Mouse (Mus musculus) CH12.LX (cell line): ENCODE data around the gene Anks1. TPM values are rescaled to one million over a fixed set of nuclear protein-coding genes. Genes with fewer than 3 reads are reported as not detected.

Experiments
- DNase-seq: peaks from one replicate; pipeline ENCODE4 v3.0.0-alpha.2; 2013; ENCODE audit errors: extremely low read depth
- H3K27ac ChIP-seq: 2 replicates; pipeline ENCODE4 v1.5.1; 2012; ENCODE audit warnings: low read depth, mild to moderate bottlenecking, control low read depth, moderate library complexity; ENCODE audit not compliant: insufficient read depth
- H3K27me3 ChIP-seq: replicated peaks from 2 replicates; pipeline ENCODE3; 2012; ENCODE audit warnings: inconsistent platforms
- H3K36me3 ChIP-seq, 2 experiments: replicated peaks in 1 of 2; 2 replicates each; pipeline versions ENCODE3 to v1.6.1; 2012; ENCODE audit warnings: inconsistent platforms in 1 of 2, low read length in 1 of 2, mild to moderate bottlenecking in 1 of 2, mixed read lengths in 1 of 2, moderate library complexity in 1 of 2; ENCODE audit not compliant: control insufficient read depth in 1 of 2, insufficient read depth in 1 of 2
- H3K4me1 ChIP-seq, 2 experiments: 2 replicates each; pipeline ENCODE4 v1.6.1; 2012; ENCODE audit warnings: inconsistent platforms in 1 of 2, moderate library complexity in 1 of 2; ENCODE audit not compliant: insufficient read depth in 2 of 2, control insufficient read depth in 1 of 2
- H3K4me2 ChIP-seq: 2 replicates; pipeline ENCODE4 v1.6.1; 2012; ENCODE audit warnings: low read depth, mild to moderate bottlenecking, control low read depth; ENCODE audit not compliant: poor library complexity, insufficient read depth, severe bottlenecking
- H3K4me3 ChIP-seq, 3 experiments: fragments of 150-350 bp in 1 of 3; sonication (generic) in 1 of 3; replicated peaks in 1 of 3; 2 replicates each; pipeline versions ENCODE3 to v1.5.1; 2011 to 2012; ENCODE audit warnings: low read depth in 2 of 3, low read length in 2 of 3, mild to moderate bottlenecking in 2 of 3, moderate library complexity in 2 of 3, control low read depth in 1 of 3, improper control_type of control experiment in 1 of 3, inconsistent platforms in 1 of 3, mixed read lengths in 1 of 3; ENCODE audit not compliant: poor library complexity in 1 of 3
- H3K79me2 ChIP-seq: replicated peaks from 2 replicates; pipeline ENCODE4 v1.6.1; 2012; ENCODE audit warnings: mild to moderate bottlenecking, moderate library complexity; ENCODE audit not compliant: control insufficient read depth, poor library complexity, insufficient read depth, severe bottlenecking; ENCODE audit errors: extremely low read depth
- H3K9ac ChIP-seq: 2 replicates; pipeline ENCODE4 v1.6.1; 2012; ENCODE audit warnings: low read depth, mild to moderate bottlenecking, control low read depth, moderate library complexity; ENCODE audit not compliant: insufficient read depth
- H3K9me3 ChIP-seq: replicated peaks from 2 replicates; pipeline ENCODE3; 2012; ENCODE audit warnings: low read length, inconsistent platforms, mixed read lengths
- BHLHE40 ChIP-seq: IDR thresholded peaks from 2 replicates; pipeline ENCODE4 v1.6.1; 2011; ENCODE audit warnings: mild to moderate bottlenecking, low read depth, low read length, improper control_type of control experiment
- CHD1 ChIP-seq: IDR thresholded peaks from 2 replicates; pipeline ENCODE4 v1.6.1; 2012; ENCODE audit warnings: low read depth, low read length, improper control_type of control experiment, inconsistent platforms
- CHD2 ChIP-seq: IDR thresholded peaks from 2 replicates; pipeline ENCODE4 v1.6.1; 2011; ENCODE audit warnings: low read length, improper control_type of control experiment
- CTCF ChIP-seq, 2 experiments: IDR thresholded peaks in 1 of 2; conservative IDR thresholded peaks in 1 of 2; 2 replicates each; pipeline ENCODE4 v1.5.1; 2011 to 2012; ENCODE audit warnings: low read depth in 2 of 2, low read length in 2 of 2, improper control_type of control experiment in 1 of 2, inconsistent platforms in 1 of 2, mild to moderate bottlenecking in 1 of 2, moderate library complexity in 1 of 2
- E2F4 ChIP-seq: IDR thresholded peaks from 2 replicates; pipeline ENCODE4 v1.6.1; 2011; ENCODE audit warnings: low read depth, low read length, improper control_type of control experiment; ENCODE audit not compliant: insufficient replicate concordance
- ELF1 ChIP-seq: IDR thresholded peaks from 2 replicates; pipeline ENCODE4 v1.6.1; 2014; ENCODE audit warnings: low read depth, mild to moderate bottlenecking, inconsistent platforms, low read length, improper control_type of control experiment
- HCFC1 ChIP-seq: IDR thresholded peaks from 2 replicates; pipeline ENCODE4 v1.6.1; 2012; ENCODE audit warnings: low read depth, mild to moderate bottlenecking, inconsistent platforms, low read length, improper control_type of control experiment
- IRF4 ChIP-seq: IDR thresholded peaks from 2 replicates; pipeline ENCODE4 v1.6.1; 2014; ENCODE audit warnings: low read depth, mild to moderate bottlenecking, inconsistent platforms, low read length, improper control_type of control experiment
- JUND ChIP-seq: conservative IDR thresholded peaks from 2 replicates; pipeline ENCODE4 v1.6.1; 2011; ENCODE audit warnings: low read depth, low read length, improper control_type of control experiment
- KAT2A ChIP-seq: IDR thresholded peaks from 2 replicates; pipeline ENCODE4 v1.6.1; 2012; ENCODE audit warnings: low read length, improper control_type of control experiment, inconsistent platforms; ENCODE audit not compliant: insufficient replicate concordance
- MAZ ChIP-seq: IDR thresholded peaks from 2 replicates; pipeline ENCODE4 v1.6.1; 2012; ENCODE audit warnings: low read depth, mild to moderate bottlenecking, inconsistent platforms, low read length, improper control_type of control experiment, moderate library complexity
- MEF2A ChIP-seq: IDR thresholded peaks from 2 replicates; pipeline ENCODE4 v1.6.1; 2014; ENCODE audit warnings: low read depth, mild to moderate bottlenecking, inconsistent platforms, low read length, improper control_type of control experiment, borderline replicate concordance
- MYC ChIP-seq: IDR thresholded peaks from 2 replicates; pipeline ENCODE4 v1.6.1; 2011; ENCODE audit warnings: low read depth, mild to moderate bottlenecking, improper control_type of control experiment, low read length
- NELFE ChIP-seq: IDR thresholded peaks from 2 replicates; pipeline ENCODE4 v1.6.1; 2011; ENCODE audit warnings: low read depth, low read length, improper control_type of control experiment
- NRF1 ChIP-seq: IDR thresholded peaks from 2 replicates; pipeline ENCODE4 v1.6.1; 2014; ENCODE audit warnings: low read depth, mild to moderate bottlenecking, inconsistent platforms, low read length, improper control_type of control experiment, moderate library complexity
- PAX5 ChIP-seq: IDR thresholded peaks from 2 replicates; pipeline ENCODE4 v1.6.1; 2012; ENCODE audit warnings: low read length, inconsistent platforms, mixed read lengths
- RAD21 ChIP-seq: IDR thresholded peaks from 2 replicates; pipeline ENCODE4 v1.6.1; 2011; ENCODE audit warnings: low read depth, mild to moderate bottlenecking, low read length, improper control_type of control experiment, moderate library complexity
- RCOR1 ChIP-seq: conservative IDR thresholded peaks from 2 replicates; pipeline ENCODE4 v1.6.1; 2012; ENCODE audit warnings: low read depth, mild to moderate bottlenecking, inconsistent platforms, low read length, improper control_type of control experiment
- SIN3A ChIP-seq: IDR thresholded peaks from 2 replicates; pipeline ENCODE4 v1.6.1; 2012; ENCODE audit warnings: low read length, improper control_type of control experiment, inconsistent platforms
- TBP ChIP-seq: conservative IDR thresholded peaks from 2 replicates; pipeline ENCODE4 v1.6.1; 2011; ENCODE audit warnings: low read depth, low read length, improper control_type of control experiment
- ZC3H11A ChIP-seq: IDR thresholded peaks from 2 replicates; pipeline ENCODE4 v1.6.1; 2012; ENCODE audit warnings: low read depth, mild to moderate bottlenecking, inconsistent platforms, low read length, improper control_type of control experiment
- ZKSCAN1 ChIP-seq: IDR thresholded peaks from 2 replicates; pipeline ENCODE4 v1.6.1; 2012; ENCODE audit warnings: low read depth, inconsistent platforms, low read length, improper control_type of control experiment, borderline replicate concordance
- ZNF384 ChIP-seq: IDR thresholded peaks from 2 replicates; pipeline ENCODE4 v1.6.1; 2012; ENCODE audit warnings: low read depth, low read length, improper control_type of control experiment, inconsistent platforms
- dilution Hi-C: fragments of 300-500 bp; cut with MboI; formaldehyde crosslinking; loops from 2 replicates; pipeline ENCODE4 v1.14.3; 2020; ENCODE audit warnings: low sequenced_read_pairs; ENCODE audit not compliant: extremely low pct_unique_long_range_greater_than_20kb, extremely low pct_ligation_motif_present
- in situ Hi-C: fragments of 300-500 bp; cut with MboI; formaldehyde crosslinking; loops from 3 replicates; pipeline ENCODE4 v1.14.3; 2019; ENCODE audit warnings: low sequenced_read_pairs, low pct_ligation_motif_present, low pct_unique_long_range_greater_than_20kb, mixed read lengths
- polyA plus RNA-seq: library from polyadenylated mRNA; unstranded; fragments of >175 nt; gene quantifications from 2 replicates; pipeline ENCODE4 v1.2.1, GENCODE M21; 2012; ENCODE audit warnings: low read depth; ENCODE audit not compliant: insufficient read length
- total RNA-seq, 2 experiments: library from RNA; depleted of rRNA; stranded (reverse); fragments of 300-350 nt in 1 of 2; fragments of >200 nt in 1 of 2; gene quantifications; 2 replicates each; pipeline ENCODE4 v1.2.3; 2012 to 2014

Gene Anks1
- total and polyA plus RNA-seq, 3 experiments: 5.8 to 9.3 (median 9.0) TPM

DNA sequence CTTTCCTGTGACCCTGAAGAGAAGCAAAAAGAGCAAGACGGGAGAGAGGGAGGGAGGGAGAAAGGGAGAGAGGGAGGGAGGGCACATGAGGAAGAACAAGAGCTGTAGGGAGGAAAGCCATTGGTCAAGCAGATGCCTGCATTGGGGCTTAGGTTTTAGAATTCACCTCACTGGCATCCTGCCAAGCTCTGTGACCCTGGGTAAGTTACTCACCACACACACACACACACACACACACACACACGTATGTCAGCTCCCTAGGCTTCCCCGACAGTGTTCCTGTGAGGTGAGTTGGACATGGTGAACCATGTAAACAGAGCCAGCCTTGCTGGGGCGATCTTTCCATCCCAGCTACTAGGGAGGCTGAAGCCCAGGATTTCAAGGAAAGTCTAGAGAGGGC is 55.5 kb downstream of the Anks1 start:
- Histone ChIP-seq H3K27ac (no peak overlapping the region), H3K27me3 (no peaks in the 10 kb centered on the region), H3K9ac (no peak overlapping the region), H3K4me1 (peaks cover 0 to 6% of the 10 kb centered on the region in 2 experiments; a peak in 2 of 4 replicates), H3K4me2 (no peak overlapping the region)
- DNase-seq: no peak
- in situ Hi-C loops: no loop called here
- TF ChIP-seq MYC: no peak
- TF ChIP-seq CHD1: no peak
- no peak for TF ChIP-seq SIN3A
- no peak for TF ChIP-seq RCOR1
- no peak for TF ChIP-seq ELF1
- TF ChIP-seq BHLHE40: no peak
- TF ChIP-seq, all 38 proteins: peak for 0
- Histone ChIP-seq H3K36me3 (peaks cover 0 to 5% of the 10 kb centered on the region in 2 experiments), H3K79me2 (no peaks in the 10 kb centered on the region), H3K4me3 (no peak overlapping the region), H3K9me3 (no peaks in the 10 kb centered on the region)
- dilution Hi-C loops: no loop called here

DNA sequence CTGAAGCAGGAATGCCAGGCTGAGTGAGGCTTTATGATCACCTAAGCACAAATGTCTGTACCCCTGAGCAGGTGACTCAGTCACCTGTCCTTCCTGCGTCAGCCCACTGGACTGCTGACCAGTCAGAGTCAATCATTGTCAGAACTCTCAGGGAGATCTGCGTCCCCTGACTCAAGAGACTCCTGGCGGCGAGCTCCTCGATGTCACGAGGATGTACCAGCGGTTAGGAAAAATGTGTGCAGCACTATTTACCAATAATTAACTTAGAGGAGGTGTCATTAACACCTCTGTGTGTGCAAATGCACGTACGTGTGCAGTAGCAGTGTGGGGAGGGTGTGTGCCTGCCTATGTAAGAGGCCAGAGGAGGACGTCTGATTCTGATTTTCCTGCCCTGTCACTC is 56.2 kb downstream of the Anks1 start:
- Histone ChIP-seq H3K4me1 (peaks cover 3 to 12% of the 10 kb centered on the region in 2 experiments), H3K27me3 (no peaks in the 10 kb centered on the region), H3K9me3 (no peaks in the 10 kb centered on the region), H3K27ac (no peak overlapping the region), H3K4me2 (no peak overlapping the region), H3K36me3 (peaks cover 0 to 3% of the 10 kb centered on the region in 2 experiments), H3K4me3 (no peak overlapping the region), H3K9ac (no peak overlapping the region), H3K79me2 (no peaks in the 10 kb centered on the region)
- in situ Hi-C loops: no loop called here
- no peak for DNase-seq
- dilution Hi-C loops: no loop called here
- TF ChIP-seq ZKSCAN1 (no peak), NELFE (no peak), RCOR1 (no peak)
- TF ChIP-seq, all 38 proteins: peak for 0

GRCm38 (mm10) chr17:27966056-27966455 is 57.0 kb downstream of the Anks1 start:
- H3K79me2 ChIP-seq: no peaks in the 10 kb centered on the region
- no peak overlapping the region for H3K4me3 ChIP-seq
- dilution Hi-C loops: no loop called here
- TF ChIP-seq E2F4: no peak
- TF ChIP-seq RCOR1: no peak
- no peak for TF ChIP-seq JUND
- TF ChIP-seq HCFC1: no peak
- no peak for TF ChIP-seq MEF2A
- no peak for TF ChIP-seq RAD21
- TF ChIP-seq NELFE: no peak
- no peak for TF ChIP-seq PAX5
- no peak for TF ChIP-seq ZC3H11A
- TF ChIP-seq NRF1: no peak
- TF ChIP-seq ZNF384: no peak
- no peak for TF ChIP-seq CHD1
- TF ChIP-seq SIN3A: no peak
- TF ChIP-seq MAZ: no peak
- no peak for TF ChIP-seq CHD2
- TF ChIP-seq KAT2A: no peak
- TF ChIP-seq TBP: no peak
- no peak for TF ChIP-seq IRF4
- no peak for TF ChIP-seq CTCF (conservative IDR thresholded peaks at IDR 0.05 in 1 of 2, IDR thresholded peaks at IDR 0.05 in 1 of 2; ENCODE audit: low read depth in 2 of 2, low read length in 2 of 2)
- TF ChIP-seq, all 38 proteins: peak for 0
- no peak for DNase-seq
- no peaks in the 10 kb centered on the region for H3K27me3 ChIP-seq
- H3K4me1 ChIP-seq: peaks cover 7 to 17% of the 10 kb centered on the region in 2 experiments
- H3K4me2 ChIP-seq: no peak overlapping the region
- H3K9ac ChIP-seq: no peak overlapping the region
- peaks cover 0 to 3% of the 10 kb centered on the region in 2 experiments for H3K36me3 ChIP-seq
- in situ Hi-C loops: no loop called here
- no peak overlapping the region for H3K27ac ChIP-seq
- H3K9me3 ChIP-seq: no peaks in the 10 kb centered on the region
